In genomic region chr11:50932040-50932439, GRCm38 (mm10) we compare ENCODE assay signal across 11 mouse cellular contexts. TPM values are rescaled to one million over a fixed set of nuclear protein-coding genes. Genes with fewer than 3 reads are reported as not detected.
DNase-seq lines count a peak whose midpoint lies in the region; ATAC-seq and TF ChIP-seq lines count a peak whose summit lies in the region.
"Had no signal": no experiment of that assay in that cellular context is flagged by ENCODE, and none has a peak within 500 bp of the region (broad histone marks: within the 10 kb centered on the region; RNA-seq: fewer than 3 reads in every experiment).

No protein-coding gene starts in this region.

- TF ChIP-seq CTCF in lung, embryonic 14.5 days (IDR thresholded peaks at IDR 0.05; ENCODE audit: low read depth), result no peak
- no peak for TF ChIP-seq CTCF in stomach, postnatal 0 days (IDR thresholded peaks at IDR 0.05; ENCODE audit: low read depth)

- no peak overlapping the region for H3K27ac ChIP-seq in lung, embryonic 14.5 days (ENCODE audit: low read depth)
- peak overlapping the region; percentile 86 for H3K27ac ChIP-seq in hindbrain, embryonic 10.5 days
- no peak overlapping the region for H3K27ac ChIP-seq in liver, embryonic 15.5 days (replicated peaks)
- no peak overlapping the region for H3K27ac ChIP-seq in stomach, postnatal 0 days (replicated peaks)

- no peak for TF ChIP-seq EP300 in stomach, postnatal 0 days (optimal IDR thresholded peaks at IDR 0.05)

- WGBS in lung, embryonic 14.5 days, result 92% methylated on average over 1 of the region's 1 CpGs
- WGBS in hindbrain, embryonic 10.5 days, result 80% methylated on average over 1 of the region's 1 CpGs
- WGBS in liver, embryonic 15.5 days (ENCODE audit: insufficient replicate concordance), result 25% methylated on average over 1 of the region's 1 CpGs
- WGBS in stomach, postnatal 0 days, result 70% methylated on average over 1 of the region's 1 CpGs

- no peaks in the 10 kb centered on the region for H3K4me1 ChIP-seq in lung, embryonic 14.5 days (ENCODE audit: insufficient read depth)
- peaks cover 11% of the 10 kb centered on the region for H3K4me1 ChIP-seq in hindbrain, embryonic 10.5 days (replicated peaks)
- H3K4me1 ChIP-seq in liver, embryonic 15.5 days (replicated peaks), result 0 out of 2 replicates have a peak, but pooled peaks cover 3% of the 10 kb centered on the region
- H3K4me1 ChIP-seq in stomach, postnatal 0 days (replicated peaks; ENCODE audit: control insufficient read depth, insufficient read depth), result 0 out of 2 replicates have a peak, but pooled peaks cover 2% of the 10 kb centered on the region

- peak; percentile 50; the same call in 1 of the 2 replicates for ATAC-seq in lung, embryonic 14.5 days (ENCODE audit: insufficient read depth)
- no peak for ATAC-seq in liver, embryonic 15.5 days (ENCODE audit: insufficient read depth)
- ATAC-seq in stomach, postnatal 0 days (ENCODE audit: low FRiP score, low TSS enrichment), result 0 out of 2 replicates have a peak, but pooled peaks have one; percentile 40

- DNase-seq in lung, embryonic 14.5 days, result no peak
- DNase-seq in lung, postnatal 4 days, result no peak
- no peak for DNase-seq in hindbrain, embryonic 10.5 days (ENCODE audit: low spot score)
- no peak for DNase-seq in stomach, postnatal 0 days (ENCODE audit: low spot score)
- no peak for DNase-seq in adrenal gland, postnatal 4 days (ENCODE audit: low spot score in 2 of 2)
- no peak for DNase-seq in embryo, embryonic 9.5 days (ENCODE audit: extremely low spot score)

- H3K36me3 ChIP-seq in lung, embryonic 14.5 days (ENCODE audit: insufficient read depth), result no peaks in the 10 kb centered on the region
- H3K36me3 ChIP-seq in hindbrain, embryonic 10.5 days, result no peaks in the 10 kb centered on the region
- H3K36me3 ChIP-seq in liver, embryonic 15.5 days (replicated peaks), result no peaks in the 10 kb centered on the region
- H3K36me3 ChIP-seq in stomach, postnatal 0 days (ENCODE audit: control insufficient read depth, insufficient read depth, low read length), result no peaks in the 10 kb centered on the region
- H3K36me3 ChIP-seq: G1E had no signal

- 0 out of 2 replicates have a peak overlapping the region, but pooled peaks have one; percentile 58 for H3K4me3 ChIP-seq in lung, embryonic 14.5 days (ENCODE audit: low read depth, low read length)
- peak overlapping the region; percentile 70 for H3K4me3 ChIP-seq in hindbrain, embryonic 10.5 days
- no peak overlapping the region for H3K4me3 ChIP-seq in liver, embryonic 15.5 days (replicated peaks)
- no peak overlapping the region for H3K4me3 ChIP-seq in stomach, postnatal 0 days (ENCODE audit: low read depth, low read length)

- H3K27me3 ChIP-seq in lung, embryonic 14.5 days (ENCODE audit: insufficient read depth, low read length), result peaks cover 7% of the 10 kb centered on the region; the same call in 1 of the 2 replicates
- H3K27me3 ChIP-seq in hindbrain, embryonic 10.5 days (ENCODE audit: insufficient read depth, poor library complexity, severe bottlenecking), result peaks cover 20% of the 10 kb centered on the region
- peaks cover 26% of the 10 kb centered on the region for H3K27me3 ChIP-seq in liver, embryonic 15.5 days
- no peaks in the 10 kb centered on the region for H3K27me3 ChIP-seq in stomach, postnatal 0 days (ENCODE audit: control insufficient read depth, insufficient read depth, low read length)

- H3K4me2 ChIP-seq in lung, embryonic 14.5 days, result peak overlapping the region; percentile 96
- H3K4me2 ChIP-seq in liver, embryonic 15.5 days, result peak overlapping the region; percentile 78
- H3K4me2 ChIP-seq in stomach, postnatal 0 days (replicated peaks; ENCODE audit: low read depth), result peak overlapping the region; percentile 93; the same call in 1 of the 2 replicates

- no peaks in the 10 kb centered on the region for H3K9me3 ChIP-seq in lung, embryonic 14.5 days (ENCODE audit: low read depth, low read length)
- no peaks in the 10 kb centered on the region for H3K9me3 ChIP-seq in hindbrain, embryonic 10.5 days
- H3K9me3 ChIP-seq in liver, embryonic 15.5 days (replicated peaks), result no peaks in the 10 kb centered on the region
- H3K9me3 ChIP-seq in stomach, postnatal 0 days (ENCODE audit: control insufficient read depth, low read length), result no peaks in the 10 kb centered on the region

- no peak overlapping the region for H3K9ac ChIP-seq in lung, embryonic 14.5 days
- no peak overlapping the region for H3K9ac ChIP-seq in liver, embryonic 15.5 days
- no peak overlapping the region for H3K9ac ChIP-seq in stomach, postnatal 0 days (ENCODE audit: low read length)

RNA-seq across cellular contexts. Expression of gene Zfp354b, which starts 0.6 kb away (rescaled TPM):
- 1.1 and 1.4 TPM in 2 replicates for polyA plus RNA-seq in lung, embryonic 14.5 days (2014; fragmentation: Nextera tagmentation; extraction: Ambion mirVana)
- 0.88 and 1.1 TPM in 2 replicates for polyA plus RNA-seq in hindbrain, embryonic 10.5 days (2016; fragmentation: Nextera tagmentation; extraction: Ambion mirVana)
- 0.14 TPM in 1 of 2 replicates, not detected in the other for polyA plus RNA-seq in liver, embryonic 15.5 days (2015; fragmentation: Nextera tagmentation; extraction: Ambion mirVana)
- 0.54 and 0.61 TPM in 2 replicates for polyA plus RNA-seq in stomach, postnatal 0 days (2015; fragmentation: Nextera tagmentation; extraction: Ambion mirVana)
- 1 to 10 TPM; 1.8 to 2.9 TPM for total RNA-seq in adrenal gland, postnatal 4 days (2021)
- polyA plus RNA-seq: G1E had no signal

RNA-seq across cellular contexts. Expression of gene 4933414I15Rik, which starts 11.5 kb away (rescaled TPM):
- not detected in 2 replicates for polyA plus RNA-seq in lung, embryonic 14.5 days (2014; fragmentation: Nextera tagmentation; extraction: Ambion mirVana)
- not detected in 2 replicates for polyA plus RNA-seq in hindbrain, embryonic 10.5 days (2016; fragmentation: Nextera tagmentation; extraction: Ambion mirVana)
- polyA plus RNA-seq in liver, embryonic 15.5 days (2015; fragmentation: Nextera tagmentation; extraction: Ambion mirVana), result not detected in 2 replicates
- polyA plus RNA-seq in stomach, postnatal 0 days (2015; fragmentation: Nextera tagmentation; extraction: Ambion mirVana), result 0.07 TPM in 1 of 2 replicates, not detected in the other
- total RNA-seq in adrenal gland, postnatal 4 days (2021), result not detected
- total RNA-seq: G1E; hematopoietic stem cell, adult 5-6 weeks; neutrophil, adult 5-6 weeks had no signal
- polyA plus RNA-seq: G1E; limb, embryonic 11.5 days had no signal

RNA-seq across cellular contexts. Expression of gene Zfp2, which starts 16.1 kb away (rescaled TPM):
- 13.1 and 14.7 TPM in 2 replicates for polyA plus RNA-seq in lung, embryonic 14.5 days (2014; fragmentation: Nextera tagmentation; extraction: Ambion mirVana)
- polyA plus RNA-seq in hindbrain, embryonic 10.5 days (2016; fragmentation: Nextera tagmentation; extraction: Ambion mirVana), result 27.0 and 27.8 TPM in 2 replicates
- polyA plus RNA-seq in liver, embryonic 15.5 days (2015; fragmentation: Nextera tagmentation; extraction: Ambion mirVana), result 1.8 and 2.2 TPM in 2 replicates
- 3.9 and 4.6 TPM in 2 replicates for polyA plus RNA-seq in stomach, postnatal 0 days (2015; fragmentation: Nextera tagmentation; extraction: Ambion mirVana)
- 10 to 100 TPM; 10.3 to 10.7 TPM for total RNA-seq in adrenal gland, postnatal 4 days (2021)
- total RNA-seq: G1E had no signal
- polyA plus RNA-seq: G1E had no signal

RNA-seq across cellular contexts. Expression of gene Prop1, which starts 21.5 kb away (rescaled TPM):
- not detected in 2 replicates for polyA plus RNA-seq in lung, embryonic 14.5 days (2014; fragmentation: Nextera tagmentation; extraction: Ambion mirVana)
- polyA plus RNA-seq in hindbrain, embryonic 10.5 days (2016; fragmentation: Nextera tagmentation; extraction: Ambion mirVana), result not detected in 2 replicates
- not detected in 2 replicates for polyA plus RNA-seq in liver, embryonic 15.5 days (2015; fragmentation: Nextera tagmentation; extraction: Ambion mirVana)
- not detected in 2 replicates for polyA plus RNA-seq in stomach, postnatal 0 days (2015; fragmentation: Nextera tagmentation; extraction: Ambion mirVana)
- not detected for total RNA-seq in adrenal gland, postnatal 4 days (2021)
- total RNA-seq: G1E; hematopoietic stem cell, adult 5-6 weeks; neutrophil, adult 5-6 weeks had no signal
- polyA plus RNA-seq: G1E; limb, embryonic 11.5 days had no signal

RNA-seq across cellular contexts. Expression of gene Olfr1378, which starts 34.3 kb away (rescaled TPM):
- polyA plus RNA-seq in lung, embryonic 14.5 days (2014; fragmentation: Nextera tagmentation; extraction: Ambion mirVana), result not detected in 2 replicates
- not detected in 2 replicates for polyA plus RNA-seq in hindbrain, embryonic 10.5 days (2016; fragmentation: Nextera tagmentation; extraction: Ambion mirVana)
- not detected in 2 replicates for polyA plus RNA-seq in liver, embryonic 15.5 days (2015; fragmentation: Nextera tagmentation; extraction: Ambion mirVana)
- polyA plus RNA-seq in stomach, postnatal 0 days (2015; fragmentation: Nextera tagmentation; extraction: Ambion mirVana), result not detected in 2 replicates
- total RNA-seq in adrenal gland, postnatal 4 days (2021), result not detected
- total RNA-seq: hematopoietic stem cell, adult 5-6 weeks; neutrophil, adult 5-6 weeks had no signal
- polyA plus RNA-seq: G1E; limb, embryonic 11.5 days had no signal

Comparison
In these comparisons a context has a peak if more than half of its experiments do, and no peak if none do; other contexts are left out.
1. H3K4me3 ChIP-seq: peak in lung, embryonic 14.5 days (single experiment) and hindbrain, embryonic 10.5 days (single experiment); none in liver, embryonic 15.5 days (single experiment) and stomach, postnatal 0 days (single experiment).
2. Peak in every context shown above with its lines, with median percentiles within 50 percentile points of each other: H3K4me2 ChIP-seq.